Mouse (Mus musculus) neural tube, embryonic 11.5 days (tissue): ENCODE results near the gene Lmo2. TPM values are rescaled to one million over a fixed set of nuclear protein-coding genes. Genes with fewer than 3 reads are reported as not detected.

ENCODE experiments used
- ATAC-seq: fragments of 200-750 bp; cut with Nextera tagmentation; 2 replicates; pipeline ENCODE4 v1.8.0; 2017; ENCODE audit warnings: moderate number of reproducible peaks, mild to moderate bottlenecking, moderate TSS enrichment, moderate library complexity; ENCODE audit not compliant: insufficient read depth, low FRiP score, low TSS enrichment
- DNase-seq: peaks from one replicate; pipeline ENCODE4 v3.0.0-alpha.2; 2015; ENCODE audit warnings: low spot score
- H3K27ac ChIP-seq: fragments of 300-500 bp; sonication (generic); 2 replicates; pipeline ENCODE4 v1.5.1; 2014; ENCODE audit warnings: low read depth, mild to moderate bottlenecking, low read length
- H3K27me3 ChIP-seq: fragments of 300-500 bp; sonication (generic); 2 replicates; pipeline ENCODE4 v1.6.1; 2014; ENCODE audit warnings: mild to moderate bottlenecking, low read length, mixed read lengths; ENCODE audit not compliant: control insufficient read depth, insufficient read depth
- H3K36me3 ChIP-seq: fragments of 300-500 bp; sonication (generic); 2 replicates; pipeline ENCODE4 v1.6.1; 2014; ENCODE audit warnings: mild to moderate bottlenecking, low read length, moderate library complexity, mixed read lengths; ENCODE audit not compliant: control insufficient read depth, insufficient read depth
- H3K4me1 ChIP-seq: fragments of 300-500 bp; sonication (generic); 2 replicates; pipeline ENCODE4 v1.6.1; 2014; ENCODE audit warnings: low read length, mixed read lengths; ENCODE audit not compliant: control insufficient read depth, insufficient read depth
- H3K4me2 ChIP-seq: fragments of 300-500 bp; sonication (generic); 2 replicates; pipeline ENCODE4 v1.6.1; 2014; ENCODE audit warnings: low read depth, mild to moderate bottlenecking, moderate library complexity
- H3K4me3 ChIP-seq: fragments of 300-500 bp; sonication (generic); 2 replicates; pipeline ENCODE4 v1.5.1; 2014; ENCODE audit warnings: low read depth, low read length
- H3K9ac ChIP-seq: fragments of 300-500 bp; sonication (generic); 2 replicates; pipeline ENCODE4 v1.6.1; 2014; ENCODE audit warnings: mild to moderate bottlenecking, low read length
- H3K9me3 ChIP-seq: fragments of 300-500 bp; sonication (generic); 2 replicates; pipeline ENCODE4 v1.6.1; 2016; ENCODE audit warnings: low read length; ENCODE audit not compliant: control insufficient read depth
- WGBS: fragments of 180-500 bp; shearing (Covaris S2); extraction: QIAGEN DNeasy Blood & Tissue Kit; methylation state at CpG from one replicate; pipeline ENCODE4 v1.1.7; 2014; 5-methylcytosine and 5-hydroxymethylcytosine counted together
- polyA plus RNA-seq: library from polyadenylated mRNA; unstranded; fragments of >200 nt; fragmentation: Nextera tagmentation; extraction: Ambion mirVana; gene quantifications from 2 replicates; pipeline ENCODE4 v1.2.1, GENCODE M21; 2014

Gene Lmo2
- polyA plus RNA-seq, 1 experiment from 2014 or later: 27.7 TPM

- Histone ChIP-seq H3K4me1 (no peaks in the 10 kb centered on the region), H3K27me3 (no peaks in the 10 kb centered on the region), H3K36me3 (no peaks in the 10 kb centered on the region), H3K9ac (no peak overlapping the region), H3K27ac (no peak overlapping the region), H3K4me3 (no peak overlapping the region), H3K4me2 (no peak overlapping the region), H3K9me3 (no peaks in the 10 kb centered on the region)
- no peak for ATAC-seq
- DNase-seq: no peak
- WGBS: 62% methylated on average over 8 of the region's 8 CpGs
Measured at GRCm38 (mm10) chr2:103947982-103948655, 9.7 kb upstream of the Lmo2 start.

- ATAC-seq (no peak), DNase-seq (no peak)
- no peaks in the 10 kb centered on the region for H3K27me3 ChIP-seq
- H3K9me3 ChIP-seq: no peaks in the 10 kb centered on the region
- H3K9ac ChIP-seq: no peak overlapping the region
- WGBS: 92% methylated on average over 6 of the region's 6 CpGs
- H3K4me3 ChIP-seq: no peak overlapping the region
- H3K27ac ChIP-seq: no peak overlapping the region
- no peak overlapping the region for H3K4me2 ChIP-seq
- no peaks in the 10 kb centered on the region for H3K4me1 ChIP-seq
- no peaks in the 10 kb centered on the region for H3K36me3 ChIP-seq
Measured at GRCm38 (mm10) chr2:103953050-103953835, 4.5 kb upstream of the Lmo2 start.

- H3K4me1 ChIP-seq: no peaks in the 10 kb centered on the region
- no peaks in the 10 kb centered on the region for H3K9me3 ChIP-seq
- no peak overlapping the region for H3K4me3 ChIP-seq
- no peak overlapping the region for H3K4me2 ChIP-seq
- H3K9ac ChIP-seq: no peak overlapping the region
- H3K27me3 ChIP-seq: no peaks in the 10 kb centered on the region
- H3K27ac ChIP-seq: no peak overlapping the region
- DNase-seq: no peak
- ATAC-seq: no peak
- H3K36me3 ChIP-seq: no peaks in the 10 kb centered on the region
- WGBS: 84% methylated on average over 3 of the region's 3 CpGs
Measured at GRCm38 (mm10) chr2:103955714-103956113, 2.1 kb upstream of the Lmo2 start.

GRCm38 (mm10) chr2:103956867-103957266 is 919 bp upstream of the Lmo2 start:
- Histone ChIP-seq H3K36me3 (no peaks in the 10 kb centered on the region), H3K9me3 (no peaks in the 10 kb centered on the region), H3K27me3 (no peaks in the 10 kb centered on the region), H3K4me3 (no peak overlapping the region), H3K27ac (no peak overlapping the region), H3K9ac (no peak overlapping the region), H3K4me2 (no peak overlapping the region), H3K4me1 (no peaks in the 10 kb centered on the region)
- 86% methylated on average over 6 of the region's 6 CpGs for WGBS
- no peak for DNase-seq
- no peak for ATAC-seq

GRCm38 (mm10) chr2:103958634-103959033 is 848 bp downstream of the Lmo2 start:
- Histone ChIP-seq H3K4me3 (no peak overlapping the region), H3K9me3 (no peaks in the 10 kb centered on the region), H3K9ac (no peak overlapping the region), H3K4me1 (no peaks in the 10 kb centered on the region), H3K36me3 (no peaks in the 10 kb centered on the region), H3K4me2 (no peak overlapping the region), H3K27me3 (no peaks in the 10 kb centered on the region), H3K27ac (no peak overlapping the region)
- DNase-seq (no peak), ATAC-seq (no peak)
- 71% methylated on average over 3 of the region's 3 CpGs for WGBS

GRCm38 (mm10) chr2:103959066-103959465 is 1.3 kb downstream of the Lmo2 start:
- H3K9ac ChIP-seq: no peak overlapping the region
- DNase-seq (no peak), ATAC-seq (no peak)
- H3K27ac ChIP-seq: no peak overlapping the region
- no peaks in the 10 kb centered on the region for H3K4me1 ChIP-seq
- no peak overlapping the region for H3K4me2 ChIP-seq
- H3K9me3 ChIP-seq: no peaks in the 10 kb centered on the region
- H3K36me3 ChIP-seq: no peaks in the 10 kb centered on the region
- no peak overlapping the region for H3K4me3 ChIP-seq
- no peaks in the 10 kb centered on the region for H3K27me3 ChIP-seq
- WGBS: 90% methylated on average over 5 of the region's 5 CpGs

GRCm38 (mm10) chr2:103959574-103959973 is 1.8 kb downstream of the Lmo2 start:
- ATAC-seq (no peak), DNase-seq (no peak)
- Histone ChIP-seq H3K27ac (no peak overlapping the region), H3K4me2 (no peak overlapping the region), H3K9me3 (no peaks in the 10 kb centered on the region), H3K36me3 (no peaks in the 10 kb centered on the region), H3K4me3 (no peak overlapping the region), H3K9ac (no peak overlapping the region), H3K4me1 (no peaks in the 10 kb centered on the region), H3K27me3 (no peaks in the 10 kb centered on the region)
- 92% methylated on average over 6 of the region's 6 CpGs for WGBS

GRCm38 (mm10) chr2:103962349-103962748 is 4.6 kb downstream of the Lmo2 start:
- Histone ChIP-seq H3K4me3 (no peak overlapping the region), H3K9ac (no peak overlapping the region), H3K9me3 (no peaks in the 10 kb centered on the region), H3K27ac (no peak overlapping the region), H3K27me3 (no peaks in the 10 kb centered on the region), H3K4me1 (no peaks in the 10 kb centered on the region), H3K36me3 (no peaks in the 10 kb centered on the region), H3K4me2 (no peak overlapping the region)
- ATAC-seq (no peak), DNase-seq (no peak)
- WGBS: 79% methylated on average over 4 of the region's 4 CpGs

- Histone ChIP-seq H3K27ac (no peak overlapping the region), H3K4me1 (no peaks in the 10 kb centered on the region), H3K27me3 (peaks cover 4% of the 10 kb centered on the region; the same call in 1 of the 2 replicates), H3K4me3 (no peak overlapping the region), H3K36me3 (no peaks in the 10 kb centered on the region), H3K4me2 (no peak overlapping the region), H3K9ac (no peak overlapping the region), H3K9me3 (no peaks in the 10 kb centered on the region)
- WGBS: 94% methylated on average over 3 of the region's 3 CpGs
- DNase-seq (no peak), ATAC-seq (no peak)
Measured at GRCm38 (mm10) chr2:103965391-103965790, 7.6 kb downstream of the Lmo2 start.
